Mouse (Mus musculus) embryonic fibroblast, embryonic 13.5 days (primary cell): ENCODE measurements around the gene Rdh5. TPM values are rescaled to one million over a fixed set of nuclear protein-coding genes. Genes with fewer than 3 reads are reported as not detected.

ENCODE experiments used
- H3K27ac ChIP-seq: 2 replicates; pipeline ENCODE4 v1.5.1; 2012; ENCODE audit warnings: low read length, control low read depth, inconsistent platforms; ENCODE audit not compliant: insufficient read depth
- H3K4me1 ChIP-seq: 2 replicates; pipeline ENCODE4 v1.6.1; 2011; ENCODE audit warnings: low read length; ENCODE audit not compliant: control insufficient read depth, insufficient read depth
- H3K4me3 ChIP-seq: 2 replicates; pipeline ENCODE4 v1.5.1; 2011; ENCODE audit warnings: mild to moderate bottlenecking, control low read depth, low read length; ENCODE audit not compliant: insufficient read depth
- CTCF ChIP-seq: IDR thresholded peaks from 2 replicates; pipeline ENCODE4 v1.5.1; 2011; ENCODE audit warnings: mild to moderate bottlenecking, control low read depth, low read length, moderate library complexity, borderline replicate concordance; ENCODE audit not compliant: insufficient read depth
- POLR2A ChIP-seq: IDR thresholded peaks from 2 replicates; pipeline ENCODE4 v1.6.1; 2011; ENCODE audit warnings: low read depth, mild to moderate bottlenecking, control low read depth, low read length, moderate library complexity
- polyA plus RNA-seq: library from polyadenylated mRNA; stranded (reverse); fragments of >200 nt; gene quantifications from 2 replicates; pipeline ENCODE4 v1.2.4, GENCODE M21; 2011; ENCODE audit warnings: low read depth; ENCODE audit not compliant: missing spikeins, insufficient read length

Rdh5 gene
- polyA plus RNA-seq: 5.5 and 7.7 TPM in 2 replicates

DNA sequence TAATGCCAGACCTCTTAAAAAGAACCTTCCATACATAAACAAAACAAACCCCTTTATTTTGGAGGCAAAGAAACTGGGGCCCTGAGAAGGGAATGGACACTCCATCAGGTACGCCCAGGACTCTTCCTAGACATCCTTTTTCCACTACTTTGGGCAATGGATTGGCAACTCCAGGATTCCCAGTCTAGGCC, at the start of gene Rdh5:
TSS of gene Rdh5 (minus strand) at position 67 of the 191 bp plus-strand sequence.
- Histone ChIP-seq H3K27ac (peak within 1 kb of the TSS; percentile 96), H3K4me3 (peak within 1 kb of the TSS; percentile 50), H3K4me1 (peaks cover 28% of the 10 kb centered on the region)
- TF ChIP-seq CTCF: no peak
- TF ChIP-seq POLR2A: 0 out of 2 replicates have a peak, but pooled peaks have one; percentile 40

DNA sequence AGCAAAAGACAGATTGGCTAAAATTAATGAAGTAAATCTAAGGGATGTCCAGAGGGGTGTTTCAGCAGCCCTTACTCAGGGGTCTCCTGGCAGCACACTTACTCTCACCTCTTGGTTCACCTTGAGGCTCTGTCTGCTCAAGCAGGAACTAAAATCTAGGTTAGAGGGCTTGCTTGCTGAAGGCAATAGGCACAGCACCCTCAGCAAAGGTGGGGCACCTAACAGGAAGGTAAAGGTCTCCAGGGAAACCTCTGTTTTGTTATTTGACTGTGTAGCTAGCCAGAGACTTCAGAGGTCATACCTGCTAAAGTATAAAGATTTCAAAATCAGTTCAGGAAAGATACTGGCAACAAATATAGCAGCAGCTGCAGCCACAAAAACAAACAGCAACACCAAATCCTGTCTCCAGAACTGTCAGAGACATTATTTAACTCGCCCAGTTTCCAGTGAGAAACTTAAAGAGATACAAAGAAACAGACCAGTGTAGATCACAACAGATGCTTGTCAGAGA, 48.1 kb upstream of the Rdh5 start:
- Histone ChIP-seq H3K4me1 (peaks cover 11% of the 10 kb centered on the region), H3K27ac (no peak overlapping the region), H3K4me3 (no peak overlapping the region)
- TF ChIP-seq CTCF (no peak), POLR2A (no peak)

GRCm38 (mm10) chr10:128968341-128968749, 45.7 kb upstream of the Rdh5 start:
- H3K4me3 ChIP-seq: no peak overlapping the region
- TF ChIP-seq POLR2A: no peak
- no peak for TF ChIP-seq CTCF
- no peak overlapping the region for H3K27ac ChIP-seq
- peaks cover 11% of the 10 kb centered on the region for H3K4me1 ChIP-seq

GRCm38 (mm10) chr10:128965871-128966270, 43.2 kb upstream of the Rdh5 start:
- H3K27ac ChIP-seq: no peak overlapping the region
- H3K4me1 ChIP-seq: peaks cover 11% of the 10 kb centered on the region
- H3K4me3 ChIP-seq: no peak overlapping the region
- TF ChIP-seq POLR2A: no peak
- TF ChIP-seq CTCF: no peak

DNA sequence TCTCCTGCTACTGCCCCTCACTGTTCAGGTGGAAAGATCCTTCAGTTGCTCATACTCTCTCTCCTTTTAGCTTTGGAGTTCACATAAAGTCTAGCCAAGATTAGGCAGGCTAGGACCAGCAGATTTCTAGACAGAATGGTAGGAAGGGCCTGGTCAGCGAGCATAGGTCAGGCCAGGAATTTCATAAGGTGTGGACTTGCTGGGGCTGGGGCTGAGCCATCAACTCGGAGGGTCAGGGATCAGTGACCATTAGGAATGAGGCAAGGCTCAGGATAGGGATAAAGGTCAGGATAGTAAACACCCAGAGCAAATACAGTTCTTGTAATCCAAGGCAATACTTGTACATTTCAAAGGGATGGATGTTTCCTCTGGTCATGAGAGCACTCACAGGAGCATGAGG, 42.3 kb upstream of the Rdh5 start:
- no peak overlapping the region for H3K4me3 ChIP-seq
- H3K27ac ChIP-seq: no peak overlapping the region
- peaks cover 11% of the 10 kb centered on the region for H3K4me1 ChIP-seq
- TF ChIP-seq CTCF (no peak), POLR2A (no peak)

DNA sequence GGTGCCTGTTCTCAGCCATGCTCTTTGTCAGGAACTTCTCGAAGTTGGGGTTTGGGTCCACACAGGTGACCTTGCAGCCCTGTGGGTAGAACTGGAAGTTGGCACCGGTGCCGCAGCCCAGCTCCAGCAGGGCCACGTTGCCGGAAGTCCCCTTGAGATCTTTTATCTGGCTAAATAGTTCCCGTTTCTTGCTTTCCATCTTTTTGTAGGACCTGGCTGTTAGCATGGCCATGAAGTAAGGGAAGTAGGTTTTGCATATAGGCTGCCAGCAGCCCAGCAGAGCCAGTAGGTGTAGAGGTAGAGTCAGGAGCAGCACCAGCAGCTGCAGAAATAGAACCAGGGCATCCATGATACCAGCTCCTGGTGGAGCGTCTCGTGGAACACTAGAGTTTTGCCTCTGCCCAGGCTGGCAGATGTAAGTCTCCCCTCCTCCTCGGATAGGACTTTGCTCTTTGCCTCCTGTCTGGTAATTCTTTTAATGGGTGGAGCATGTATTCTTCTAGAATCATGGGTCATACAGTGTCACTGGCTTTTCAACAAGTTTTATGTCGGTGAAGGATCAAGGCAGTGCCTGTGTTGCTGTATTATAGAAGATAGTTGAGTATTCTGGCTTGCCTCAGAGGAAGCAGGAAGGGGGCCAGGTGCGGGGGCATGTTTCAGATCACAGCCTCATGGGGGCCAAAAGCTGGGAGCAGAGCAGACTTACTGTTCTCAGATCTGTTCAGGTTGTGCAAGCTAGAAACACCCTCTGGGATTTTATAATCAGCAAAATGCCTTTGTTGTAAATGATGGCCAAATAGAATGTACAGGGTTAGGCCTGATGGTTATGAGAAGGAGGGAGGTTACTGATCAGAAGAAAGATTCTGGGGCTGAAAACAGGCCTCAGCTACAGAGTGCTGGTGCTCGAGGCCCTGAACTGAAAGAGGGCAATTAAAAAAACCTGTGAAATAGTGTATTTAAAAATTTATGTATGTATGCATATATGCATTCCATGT, 38.2 kb upstream of the Rdh5 start, which contains the start of gene Mettl7b:
TSS of gene Mettl7b (minus strand) at position 399 of the 995 bp plus-strand sequence.
- Histone ChIP-seq H3K27ac (no peak within 1 kb of the TSS), H3K4me1 (no peaks in the 10 kb centered on the region), H3K4me3 (no peak within 1 kb of the TSS)
- TF ChIP-seq CTCF (no peak), POLR2A (no peak)

DNA sequence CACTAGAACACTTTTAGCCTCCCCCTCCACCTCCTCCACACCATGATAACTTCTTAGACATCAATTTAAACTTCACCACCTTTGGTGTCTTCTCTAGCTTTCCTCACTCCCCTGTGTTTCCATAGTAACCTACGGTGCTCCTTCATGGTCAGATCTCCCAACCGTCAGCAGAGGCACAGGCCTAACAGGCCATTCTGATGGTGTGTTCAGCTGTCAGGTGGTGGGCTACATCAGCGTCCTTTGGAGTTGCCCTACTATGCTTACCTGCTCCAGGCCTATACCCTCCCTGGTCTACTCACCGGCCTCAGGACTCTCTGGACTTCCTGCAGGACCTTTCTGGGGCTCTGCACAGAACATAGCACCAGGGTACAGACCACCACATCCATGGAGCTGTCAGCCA, 37.5 kb upstream of the Rdh5 start:
- no peaks in the 10 kb centered on the region for H3K4me1 ChIP-seq
- no peak overlapping the region for H3K27ac ChIP-seq
- TF ChIP-seq POLR2A (no peak), CTCF (no peak)
- H3K4me3 ChIP-seq: no peak overlapping the region

DNA sequence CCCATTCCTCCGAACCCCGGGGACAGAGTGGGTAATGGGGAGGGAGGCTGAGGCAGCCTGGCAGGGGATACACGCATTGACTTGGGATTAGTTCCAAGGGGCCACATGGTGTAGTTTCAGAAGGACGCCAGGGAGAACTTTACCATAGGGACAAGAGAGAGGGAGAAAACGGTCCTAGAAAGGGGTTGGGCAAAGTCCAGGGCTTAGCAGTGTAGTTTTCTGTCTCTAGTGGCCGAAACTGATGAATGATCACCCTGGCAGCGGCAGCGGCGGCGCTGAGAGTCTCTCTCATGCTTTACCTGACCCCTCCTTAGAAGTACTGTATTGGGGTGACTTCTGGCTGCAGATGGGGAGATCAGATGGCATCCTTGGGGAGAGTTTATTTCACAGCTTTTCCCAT, 35.7 kb upstream of the Rdh5 start:
- no peak overlapping the region for H3K27ac ChIP-seq
- no peaks in the 10 kb centered on the region for H3K4me1 ChIP-seq
- TF ChIP-seq POLR2A (no peak), CTCF (no peak)
- H3K4me3 ChIP-seq: no peak overlapping the region

DNA sequence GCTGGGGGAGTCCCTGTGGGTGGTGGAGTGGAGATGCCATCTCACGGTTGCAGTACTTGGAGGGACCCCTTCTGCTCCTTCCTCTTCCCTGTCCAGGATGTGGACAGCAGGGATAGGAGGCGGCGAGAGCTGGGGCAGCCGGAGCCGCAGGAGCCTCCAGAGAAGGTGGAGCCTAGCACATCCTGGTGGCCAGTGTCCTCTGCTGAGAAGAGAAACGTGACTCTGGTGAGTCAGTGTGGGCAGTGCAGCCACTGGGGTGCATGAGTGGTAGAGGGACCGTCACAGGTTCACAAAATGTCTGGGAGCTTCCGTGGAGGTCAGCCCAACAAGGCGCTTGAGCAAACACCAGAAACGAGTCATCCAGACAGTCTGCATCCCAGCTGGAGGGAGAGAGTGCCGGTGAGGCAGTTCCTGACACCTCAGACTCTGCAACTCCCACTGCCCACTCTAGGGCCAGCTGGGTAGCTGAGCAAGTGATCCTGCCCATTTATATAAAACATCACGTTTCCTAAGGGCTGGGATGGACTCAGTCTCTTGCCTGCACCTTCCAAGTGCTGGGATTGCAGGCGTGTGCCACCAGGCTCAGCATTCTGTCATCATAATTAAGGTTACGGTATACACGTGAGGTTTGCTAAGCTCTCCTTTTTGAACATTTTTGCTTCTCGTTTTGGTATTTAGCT, 27.7 kb upstream of the Rdh5 start:
- no peak overlapping the region for H3K4me3 ChIP-seq
- no peak overlapping the region for H3K27ac ChIP-seq
- TF ChIP-seq CTCF (no peak), POLR2A (no peak)
- no peaks in the 10 kb centered on the region for H3K4me1 ChIP-seq

DNA sequence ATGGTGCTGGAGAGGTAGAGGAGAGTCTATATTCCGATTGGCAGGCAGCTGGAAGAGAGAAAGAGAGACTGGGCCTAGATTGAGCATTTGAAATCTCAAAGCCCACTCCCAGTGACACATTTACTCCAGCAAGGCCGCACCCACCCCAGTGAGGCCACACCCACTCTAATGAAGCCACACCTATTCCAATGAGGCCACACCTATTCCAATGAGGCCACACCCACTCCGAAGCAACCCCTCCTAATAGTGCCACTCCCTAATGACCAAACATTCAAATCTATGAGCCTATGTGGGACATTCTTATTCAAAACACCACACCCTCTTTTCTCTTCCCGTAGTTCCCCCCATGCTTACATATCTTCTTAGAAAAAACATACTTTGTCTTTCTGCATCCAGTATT, 24.8 kb upstream of the Rdh5 start:
- H3K27ac ChIP-seq: no peak overlapping the region
- H3K4me3 ChIP-seq: no peak overlapping the region
- TF ChIP-seq POLR2A (no peak), CTCF (no peak)
- no peaks in the 10 kb centered on the region for H3K4me1 ChIP-seq

DNA sequence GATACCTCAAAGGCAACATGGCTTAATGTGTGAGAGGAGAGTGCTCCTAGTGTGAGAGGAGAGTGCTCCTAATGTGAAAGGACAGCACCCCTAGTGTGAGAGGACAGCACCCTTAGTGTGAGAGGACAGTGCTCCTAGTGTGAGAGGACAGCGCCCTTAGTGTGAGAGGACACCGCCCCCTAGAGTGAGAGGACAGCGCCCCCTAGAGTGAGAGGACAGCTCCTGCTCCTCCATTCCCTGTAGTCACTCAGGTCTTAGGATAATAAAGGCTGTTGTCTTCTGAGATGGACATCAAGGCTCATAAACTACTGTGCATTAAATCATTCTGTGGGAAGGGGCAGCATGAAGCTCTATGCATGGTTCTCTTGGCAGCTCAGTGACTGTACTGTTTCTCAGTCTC, 23.0 kb upstream of the Rdh5 start:
- no peaks in the 10 kb centered on the region for H3K4me1 ChIP-seq
- H3K4me3 ChIP-seq: no peak overlapping the region
- no peak overlapping the region for H3K27ac ChIP-seq
- peak; percentile 80 for TF ChIP-seq CTCF
- TF ChIP-seq POLR2A: no peak
